Mouse (Mus musculus): ENCODE data around the gene Spint5. TPM values are rescaled to one million over a fixed set of nuclear protein-coding genes. Genes with fewer than 3 reads are reported as not detected.
A peak's percentile ranks its signal among the peaks of the same experiment; 100 is the strongest.

Spint5 gene
- total and polyA plus RNA-seq, 3 experiments: not detected

- peaks cover 0 to 17% of the 10 kb centered on the region in 2 experiments; a peak in 2 of 4 replicates for H3K36me3 ChIP-seq (ENCODE audit: control insufficient read depth in 1 of 2, insufficient read depth in 2 of 2, low read length in 2 of 2)
- peak overlapping the region; percentile 13 to 21; a peak in 2 of 4 replicates for H3K4me3 ChIP-seq (ENCODE audit: control insufficient read depth in 1 of 2, insufficient read depth in 1 of 2, low read depth in 2 of 2, low read length in 2 of 2)
- H3K27me3 ChIP-seq (ENCODE audit: control insufficient read depth in 1 of 2, insufficient read depth in 2 of 2, low read length in 2 of 2): no peaks in the 10 kb centered on the region; a peak in 1 of 4 replicates
- H3K9me3 ChIP-seq (replicated peaks; ENCODE audit: insufficient read depth, low read length): no peaks in the 10 kb centered on the region
- DNase-seq (ENCODE audit: low read depth, low spot score): peak; percentile 37
- TF ChIP-seq JUND (IDR thresholded peaks at IDR 0.05; ENCODE audit: low read depth, low read length) (no peak), USF1 (IDR thresholded peaks at IDR 0.05; ENCODE audit: low read depth, low read length) (peak; percentile 53; the same call in 1 of the 2 replicates), ELF1 (IDR thresholded peaks at IDR 0.05; ENCODE audit: low read depth, low read length) (no peak), HCFC1 (IDR thresholded peaks at IDR 0.05; ENCODE audit: low read depth, low read length) (no peak), MYB (IDR thresholded peaks at IDR 0.05; ENCODE audit: low read depth, low read length) (no peak), POLR2A (IDR thresholded peaks at IDR 0.05; ENCODE audit: control insufficient read depth in 1 of 2, insufficient read depth in 1 of 2, low read depth in 1 of 2, low read length in 2 of 2, poor library complexity in 1 of 2) (no peak), EP300 (IDR thresholded peaks at IDR 0.05; ENCODE audit: low read depth in 1 of 2, low read length in 2 of 2) (no peak), NELFE (IDR thresholded peaks at IDR 0.05; ENCODE audit: low read depth, low read length) (no peak), MAFK (IDR thresholded peaks at IDR 0.05; ENCODE audit: borderline replicate concordance, low read depth, low read length) (no peak), TCF12 (IDR thresholded peaks at IDR 0.05; ENCODE audit: low read depth, low read length) (no peak), CTCF (IDR thresholded peaks at IDR 0.05 in 2 of 3, conservative IDR thresholded peaks at IDR 0.05 in 1 of 3; ENCODE audit: control insufficient read depth in 1 of 3, insufficient read depth in 1 of 3, low read depth in 2 of 3, low read length in 3 of 3, poor library complexity in 1 of 3, severe bottlenecking in 1 of 3) (peak in 2 of 3 experiments; percentile 25 to 51; a peak in 5 of 6 replicates), ZNF384 (IDR thresholded peaks at IDR 0.05; ENCODE audit: low read depth, low read length) (no peak), MAZ (IDR thresholded peaks at IDR 0.05; ENCODE audit: low read depth, low read length) (no peak), CHD1 (IDR thresholded peaks at IDR 0.05; ENCODE audit: low read depth, low read length) (no peak), SIN3A (IDR thresholded peaks at IDR 0.05; ENCODE audit: low read length) (no peak), MEF2A (IDR thresholded peaks at IDR 0.05; ENCODE audit: extremely low read depth, insufficient replicate concordance, low read depth, low read length, poor library complexity, severe bottlenecking) (no peak), BHLHE40 (IDR thresholded peaks at IDR 0.05; ENCODE audit: borderline replicate concordance, low read depth, low read length) (peak; percentile 87), MYC (IDR thresholded peaks at IDR 0.05; ENCODE audit: low read depth, low read length) (no peak), SMC3 (IDR thresholded peaks at IDR 0.05; ENCODE audit: low read depth, low read length) (no peak), GABPA (IDR thresholded peaks at IDR 0.05; ENCODE audit: low read depth, low read length) (no peak), RCOR1 (IDR thresholded peaks at IDR 0.05; ENCODE audit: low read depth, low read length) (peak; percentile 50), UBTF (IDR thresholded peaks at IDR 0.05; ENCODE audit: borderline replicate concordance, insufficient read depth, low read depth, low read length) (no peak)
- H3K27ac ChIP-seq (ENCODE audit: control insufficient read depth, low read depth, low read length): no peak overlapping the region
- peaks cover 19 to 20% of the 10 kb centered on the region in 2 experiments for H3K4me1 ChIP-seq (ENCODE audit: control insufficient read depth in 1 of 2, insufficient read depth in 2 of 2, low read length in 2 of 2)
- H3K79me2 ChIP-seq (ENCODE audit: control insufficient read depth, insufficient read depth, low read length, poor library complexity): no peaks in the 10 kb centered on the region; the same call in 1 of the 2 replicates
- no peak overlapping the region for H3K9ac ChIP-seq (ENCODE audit: control insufficient read depth, low read depth, low read length, poor library complexity, severe bottlenecking)
These were observed 36.1 kb upstream of the Spint5 start for GRCm38 (mm10) chr2:164678848-164679625.

All from MEL (cell line).